Mouse (Mus musculus) erythroblast, embryonic 14.5 days (primary cell): ENCODE measurements around the gene Olfr1295.

Source experiments
- GATA1 ChIP-seq: IDR thresholded peaks from 2 replicates; pipeline ENCODE4 v1.6.1; 2012; ENCODE audit warnings: low read length, inconsistent platforms, mixed read lengths
- TAL1 ChIP-seq: IDR thresholded peaks from 3 replicates; pipeline ENCODE4 v1.6.1; 2012; ENCODE audit warnings: low read length, inconsistent platforms, mixed read lengths

- TF ChIP-seq GATA1 (no peak), TAL1 (no peak)
These were observed 52.0 kb downstream of the Olfr1295 start for GRCm38 (mm10) chr2:111517451-111517850.
